In genomic region chr3:144715901-144716300, GRCm38 (mm10) we compare ENCODE assay signal across 10 mouse cellular contexts. TPM values are rescaled to one million over a fixed set of nuclear protein-coding genes. Genes with fewer than 3 reads are reported as not detected.
DNase-seq lines count a peak whose midpoint lies in the region; ATAC-seq and TF ChIP-seq lines count a peak whose summit lies in the region.
"Had no signal": no experiment of that assay in that cellular context is flagged by ENCODE, and none has a peak within 500 bp of the region (broad histone marks: within the 10 kb centered on the region; RNA-seq: fewer than 3 reads in every experiment).

No protein-coding gene starts in this region.

- H3K9ac ChIP-seq in kidney, postnatal 0 days (ENCODE audit: low read depth, low read length), result no peak overlapping the region
- H3K9ac ChIP-seq in kidney, embryonic 14.5 days (ENCODE audit: low read depth, low read length), result no peak overlapping the region
- H3K9ac ChIP-seq in liver, embryonic 13.5 days, result peak overlapping the region; percentile 41; the same call in 1 of the 2 replicates

- peaks cover 60% of the 10 kb centered on the region for H3K4me1 ChIP-seq in erythroblast, embryonic 14.5 days (ENCODE audit: control insufficient read depth)
- peaks cover 15% of the 10 kb centered on the region; the same call in 1 of the 2 replicates for H3K4me1 ChIP-seq in kidney, postnatal 0 days (replicated peaks; ENCODE audit: insufficient read depth, low read length)
- peaks cover 27% of the 10 kb centered on the region for H3K4me1 ChIP-seq in kidney, embryonic 14.5 days (ENCODE audit: control insufficient read depth, insufficient read depth, low read length)
- peaks cover 49% of the 10 kb centered on the region for H3K4me1 ChIP-seq in liver, embryonic 13.5 days (replicated peaks)

- TF ChIP-seq CTCF in kidney, postnatal 0 days (IDR thresholded peaks at IDR 0.05; ENCODE audit: low read depth), result no peak

- no peak overlapping the region for H3K27ac ChIP-seq in kidney, postnatal 0 days
- H3K27ac ChIP-seq in kidney, embryonic 14.5 days (ENCODE audit: low read depth, low read length), result no peak overlapping the region
- H3K27ac ChIP-seq in liver, embryonic 13.5 days, result peak overlapping the region; percentile 34

- H3K4me2 ChIP-seq in kidney, postnatal 0 days (ENCODE audit: low read length), result peak overlapping the region; percentile 23; the same call in 1 of the 2 replicates
- H3K4me2 ChIP-seq in kidney, embryonic 14.5 days (replicated peaks; ENCODE audit: low read depth, low read length), result no peak overlapping the region
- peak overlapping the region; percentile 12; the same call in 1 of the 2 replicates for H3K4me2 ChIP-seq in liver, embryonic 13.5 days

- H3K27me3 ChIP-seq in erythroblast, embryonic 14.5 days (ENCODE audit: control insufficient read depth), result no peaks in the 10 kb centered on the region
- no peaks in the 10 kb centered on the region for H3K27me3 ChIP-seq in kidney, postnatal 0 days (ENCODE audit: insufficient read depth, low read length)
- H3K27me3 ChIP-seq in kidney, embryonic 14.5 days (ENCODE audit: control insufficient read depth, insufficient read depth, low read length), result no peaks in the 10 kb centered on the region
- H3K27me3 ChIP-seq in liver, embryonic 13.5 days, result no peaks in the 10 kb centered on the region
- H3K27me3 ChIP-seq: Patski had no signal

- H3K9me3 ChIP-seq in erythroblast, embryonic 14.5 days (ENCODE audit: control insufficient read depth, low read length), result no peaks in the 10 kb centered on the region
- H3K9me3 ChIP-seq in kidney, postnatal 0 days (replicated peaks; ENCODE audit: low read length), result no peaks in the 10 kb centered on the region
- no peaks in the 10 kb centered on the region for H3K9me3 ChIP-seq in kidney, embryonic 14.5 days (ENCODE audit: control insufficient read depth, low read length)
- no peaks in the 10 kb centered on the region for H3K9me3 ChIP-seq in liver, embryonic 13.5 days (replicated peaks)

- DNase-seq in kidney, postnatal 0 days (ENCODE audit: low spot score), result peak; percentile 11
- peak; percentile 66 to 70 for DNase-seq in B cell, adult 2 months
- no peak for DNase-seq in liver, embryonic 13.5 days
- DNase-seq in ovary, postnatal 36 days (ENCODE audit: low spot score), result no peak
- DNase-seq in gastrocnemius, adult 8-10 months (ENCODE audit: low spot score in 2 of 2), result no peak
- DNase-seq: gastrocnemius, postnatal 14 days had no signal

- peaks cover 72% of the 10 kb centered on the region for H3K36me3 ChIP-seq in erythroblast, embryonic 14.5 days (ENCODE audit: control insufficient read depth)
- H3K36me3 ChIP-seq in kidney, postnatal 0 days (ENCODE audit: insufficient read depth, low read length), result peaks cover 9% of the 10 kb centered on the region; the same call in 1 of the 2 replicates
- peaks cover 11% of the 10 kb centered on the region; the same call in 1 of the 2 replicates for H3K36me3 ChIP-seq in kidney, embryonic 14.5 days (ENCODE audit: control insufficient read depth, insufficient read depth, low read length)
- H3K36me3 ChIP-seq in liver, embryonic 13.5 days, result peaks cover 28% of the 10 kb centered on the region

- peak overlapping the region; percentile 29 for H3K4me3 ChIP-seq in erythroblast, embryonic 14.5 days (replicated peaks)
- no peak overlapping the region for H3K4me3 ChIP-seq in kidney, postnatal 0 days (replicated peaks; ENCODE audit: low read depth, low read length)
- no peak overlapping the region for H3K4me3 ChIP-seq in kidney, embryonic 14.5 days (ENCODE audit: low read length)
- no peak overlapping the region for H3K4me3 ChIP-seq in liver, embryonic 13.5 days (replicated peaks)

- ATAC-seq in erythroblast, adult 5-6 weeks (replicated peaks; ENCODE audit: low FRiP score, poor library complexity, severe bottlenecking), result no peak
- ATAC-seq in kidney, postnatal 0 days (replicated peaks; ENCODE audit: low FRiP score, low read depth), result no peak
- ATAC-seq in kidney, embryonic 14.5 days (ENCODE audit: low FRiP score, low TSS enrichment), result no peak
- no peak for ATAC-seq in liver, embryonic 13.5 days (ENCODE audit: low read depth)
- ATAC-seq: Patski had no signal

- 42% methylated on average over 9 of the region's 9 CpGs for WGBS in kidney, postnatal 0 days
- WGBS in kidney, embryonic 14.5 days, result 39% methylated on average over 9 of the region's 9 CpGs
- 60% methylated on average over 9 of the region's 9 CpGs for WGBS in liver, embryonic 13.5 days (ENCODE audit: insufficient replicate concordance)

RNA-seq across cellular contexts. Expression of gene Sh3glb1, which starts 4.2 kb away (rescaled TPM):
- polyA plus RNA-seq in erythroblast, embryonic 14.5 days (2012), result 15.0 and 16.1 TPM in 2 replicates
- 120 and 163 TPM in 2 replicates for total RNA-seq in erythroblast, adult 5-6 weeks (2015; ENCODE audit: low replicate concordance)
- total RNA-seq in erythroblast, adult 5-6 weeks (2017; ENCODE audit: low replicate concordance), result 118 and 151 TPM in 2 replicates
- 128 and 129 TPM in 2 replicates for polyA plus RNA-seq in kidney, postnatal 0 days (2015; fragmentation: Nextera tagmentation; extraction: Ambion mirVana)
- polyA plus RNA-seq in kidney, embryonic 14.5 days (2014; fragmentation: Nextera tagmentation; extraction: Ambion mirVana), result 82.7 and 94.3 TPM in 2 replicates
- 88.0 and 103 TPM in 2 replicates for polyA plus RNA-seq in liver, embryonic 13.5 days (2015; fragmentation: Nextera tagmentation; extraction: Ambion mirVana)
- 100 to 1,000 TPM; 304 to 397 (median 329) TPM for total RNA-seq in gastrocnemius, adult 8-10 months (2022)

RNA-seq across cellular contexts. Expression of gene Clca3a1, which starts 44.9 kb away (rescaled TPM):
- polyA plus RNA-seq in erythroblast, embryonic 14.5 days (2012), result not detected in 2 replicates
- 4.2 and 11.5 TPM in 2 replicates for total RNA-seq in erythroblast, adult 5-6 weeks (2015; ENCODE audit: low replicate concordance)
- 9.4 and 11.4 TPM in 2 replicates for total RNA-seq in erythroblast, adult 5-6 weeks (2017; ENCODE audit: low replicate concordance)
- polyA plus RNA-seq in kidney, postnatal 0 days (2015; fragmentation: Nextera tagmentation; extraction: Ambion mirVana), result 16.1 and 20.4 TPM in 2 replicates
- polyA plus RNA-seq in kidney, embryonic 14.5 days (2014; fragmentation: Nextera tagmentation; extraction: Ambion mirVana), result 8.2 and 11.1 TPM in 2 replicates
- 2.6 and 3.4 TPM in 2 replicates for polyA plus RNA-seq in liver, embryonic 13.5 days (2015; fragmentation: Nextera tagmentation; extraction: Ambion mirVana)
- total RNA-seq in gastrocnemius, adult 8-10 months (2022), result under 1 TPM in 3 of 4 experiments, not detected in 1; 0.07 to 0.27 (median 0.07) TPM

Comparison
In these comparisons a context has a peak if more than half of its experiments do, and no peak if none do; other contexts are left out.
1. DNase-seq: peak in kidney, postnatal 0 days (single experiment) and B cell, adult 2 months (2 of 2); none in liver, embryonic 13.5 days (single experiment), ovary, postnatal 36 days (single experiment) and gastrocnemius, adult 8-10 months (0 of 2).